13 mouse cellular contexts compared by ENCODE assay signal in the genomic region with DNA sequence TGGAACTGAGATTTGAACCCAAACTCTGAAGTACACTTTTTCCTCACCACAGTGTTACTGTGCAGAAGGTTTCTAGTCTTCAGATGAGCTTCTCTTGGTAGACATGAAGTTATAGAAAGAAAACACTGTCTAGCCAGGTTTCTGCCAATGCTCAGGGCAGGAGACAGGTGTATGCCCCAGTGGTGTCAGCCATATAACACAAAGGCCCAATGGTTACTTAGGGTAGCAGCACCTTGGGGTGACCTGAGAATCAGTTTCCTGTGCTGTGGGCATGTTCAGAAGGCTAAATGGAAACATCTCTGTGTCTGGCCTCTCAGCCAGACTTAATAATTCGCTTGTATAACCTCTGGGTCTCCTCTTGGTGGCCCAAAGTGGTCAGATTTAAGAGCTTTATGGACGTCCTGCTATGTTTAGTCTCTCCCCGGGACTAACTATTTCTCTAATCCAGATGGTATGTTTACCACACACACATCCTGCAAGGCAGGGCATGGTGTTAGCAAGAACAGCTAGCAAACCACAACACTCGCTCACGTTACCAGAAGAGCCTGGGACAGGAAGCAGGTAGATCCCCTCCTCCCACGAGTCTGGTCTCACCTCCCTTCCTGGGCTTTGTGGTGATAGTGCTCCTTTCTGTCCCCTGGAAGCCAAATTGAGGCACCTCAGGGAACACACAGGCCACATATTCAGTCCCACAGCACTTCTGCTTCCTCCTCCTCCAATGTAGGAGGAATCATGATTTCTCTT. TPM values are rescaled to one million over a fixed set of nuclear protein-coding genes. Genes with fewer than 3 reads are reported as not detected.
DNase-seq lines count a peak whose midpoint lies in the region; ATAC-seq and TF ChIP-seq lines count a peak whose summit lies in the region.
"Had no signal": no experiment of that assay in that cellular context is flagged by ENCODE, and none has a peak within 500 bp of the region (broad histone marks: within the 10 kb centered on the region; RNA-seq: fewer than 3 reads in every experiment).

No protein-coding gene starts in this region.

- peak; percentile 99 for ATAC-seq in inflammation-experienced regulatory T-cells, adult 6 months
- no peak for ATAC-seq in midbrain, postnatal 0 days (ENCODE audit: low FRiP score)

- H3K4me1 ChIP-seq in heart, embryonic 10.5 days: no peaks in the 10 kb centered on the region
- H3K4me1 ChIP-seq in midbrain, postnatal 0 days (ENCODE audit: insufficient read depth, low read length): no peaks in the 10 kb centered on the region
- H3K4me1 ChIP-seq: heart, embryonic 13.5 days; limb, embryonic 15.5 days had no signal

- intact Hi-C loops in heart, postnatal 14 days (cut with DNase I): no loop called here

- WGBS in heart, embryonic 10.5 days: 71% methylated on average over 6 of the region's 6 CpGs
- WGBS in midbrain, postnatal 0 days: 81% methylated on average over 6 of the region's 6 CpGs

- no peaks in the 10 kb centered on the region for H3K9me3 ChIP-seq in heart, embryonic 10.5 days
- H3K9me3 ChIP-seq in midbrain, postnatal 0 days (ENCODE audit: low read length): no peaks in the 10 kb centered on the region
- H3K9me3 ChIP-seq: heart, embryonic 13.5 days; limb, embryonic 15.5 days had no signal

- peak; percentile 57 for DNase-seq in heart, embryonic 10.5 days (ENCODE audit: low spot score)
- no peak for DNase-seq in heart, postnatal 14 days
- peak; percentile 89 for DNase-seq in CD4-positive, CD25-positive, alpha-beta regulatory T cell, adult 2 months (ENCODE audit: low read depth, low spot score)
- DNase-seq in splenic B cell, adult 2 months (ENCODE audit: low read depth, low spot score): peak; percentile 56
- no peak for DNase-seq in midbrain, postnatal 0 days (ENCODE audit: low spot score)
- no peak for DNase-seq in ovary, adult 18-20 months (ENCODE audit: low spot score)
- no peak for DNase-seq in adrenal gland, adult 18-20 months (ENCODE audit: low spot score in 2 of 2)
- DNase-seq: adrenal gland, adult 8-10 months; cerebellum, adult 11 months; kidney, postnatal 25 days had no signal

- no peak for TF ChIP-seq CTCF in midbrain, postnatal 0 days (IDR thresholded peaks at IDR 0.05)

- no peak overlapping the region for H3K4me3 ChIP-seq in heart, embryonic 10.5 days
- H3K4me3 ChIP-seq in midbrain, postnatal 0 days (ENCODE audit: low read depth, low read length): no peak overlapping the region
- H3K4me3 ChIP-seq: heart, embryonic 13.5 days; limb, embryonic 15.5 days had no signal

- H3K9ac ChIP-seq in midbrain, postnatal 0 days (replicated peaks; ENCODE audit: low read length, poor library complexity, severe bottlenecking): no peak overlapping the region
- H3K9ac ChIP-seq: heart, embryonic 13.5 days; limb, embryonic 15.5 days had no signal

- H3K4me2 ChIP-seq in midbrain, postnatal 0 days (ENCODE audit: low read depth, low read length, poor library complexity, severe bottlenecking): no peak overlapping the region
- H3K4me2 ChIP-seq: heart, embryonic 13.5 days; limb, embryonic 15.5 days had no signal

- no peaks in the 10 kb centered on the region for H3K36me3 ChIP-seq in heart, embryonic 10.5 days
- H3K36me3 ChIP-seq in splenic B cell, adult 2 months (ENCODE audit: control insufficient read depth, insufficient read depth, low read length, poor library complexity, severe bottlenecking): no peaks in the 10 kb centered on the region
- H3K36me3 ChIP-seq in midbrain, postnatal 0 days (ENCODE audit: insufficient read depth, low read length): no peaks in the 10 kb centered on the region
- H3K36me3 ChIP-seq: heart, embryonic 13.5 days; limb, embryonic 15.5 days had no signal

- H3K27ac ChIP-seq in heart, embryonic 10.5 days: no peak overlapping the region
- no peak overlapping the region for H3K27ac ChIP-seq in midbrain, postnatal 0 days (ENCODE audit: low read depth, low read length)
- H3K27ac ChIP-seq: heart, embryonic 13.5 days; limb, embryonic 15.5 days had no signal

- H3K27me3 ChIP-seq in heart, embryonic 10.5 days (ENCODE audit: insufficient read depth, poor library complexity, severe bottlenecking): no peaks in the 10 kb centered on the region
- H3K27me3 ChIP-seq in splenic B cell, adult 2 months (ENCODE audit: control insufficient read depth, insufficient read depth, low read length, poor library complexity, severe bottlenecking): no peaks in the 10 kb centered on the region
- H3K27me3 ChIP-seq in midbrain, postnatal 0 days (ENCODE audit: insufficient read depth, low read length): no peaks in the 10 kb centered on the region; the same call in 1 of the 2 replicates
- H3K27me3 ChIP-seq: heart, embryonic 13.5 days; limb, embryonic 15.5 days had no signal

RNA-seq across cellular contexts. Expression of a gene that starts 7.6 kb away (rescaled TPM):
- 8.5 and 12.3 TPM in 2 replicates for polyA plus RNA-seq in heart, embryonic 10.5 days (2016; fragmentation: Nextera tagmentation; extraction: Ambion mirVana)
- 1 to 10 TPM; 6.9 to 7.2 TPM for total RNA-seq in heart, postnatal 14 days (2021)
- polyA plus RNA-seq in inflammation-experienced regulatory T-cells, adult 6 months (2017; shearing (Covaris generic)): 10 to 100 TPM; 12.4 to 22.0 (median 15.7) TPM
- 10.5 and 11.4 TPM in 2 replicates for total RNA-seq in midbrain, postnatal 0 days (2014; rRNA removed)
- 4.5 and 6.0 TPM in 2 replicates for polyA plus RNA-seq in midbrain, postnatal 0 days (2015; fragmentation: Nextera tagmentation; extraction: Ambion mirVana)
- 10 to 100 TPM; 10.7 to 38.7 TPM for total RNA-seq in adrenal gland, adult 18-20 months (2021)

RNA-seq across cellular contexts. Expression of a gene that starts 28.6 kb away (rescaled TPM):
- polyA plus RNA-seq in heart, embryonic 10.5 days (2016; fragmentation: Nextera tagmentation; extraction: Ambion mirVana): 1.1 and 1.3 TPM in 2 replicates
- total RNA-seq in heart, postnatal 14 days (2021): under 1 TPM; 0.68 to 0.74 TPM
- under 1 TPM in 2 of 3 experiments, not detected in 1; 0.35 to 0.66 TPM for polyA plus RNA-seq in inflammation-experienced regulatory T-cells, adult 6 months (2017; shearing (Covaris generic))
- total RNA-seq in midbrain, postnatal 0 days (2014; rRNA removed): 1.1 and 1.6 TPM in 2 replicates
- 1.2 and 1.4 TPM in 2 replicates for polyA plus RNA-seq in midbrain, postnatal 0 days (2015; fragmentation: Nextera tagmentation; extraction: Ambion mirVana)
- 1 to 10 TPM; 1.7 to 3.6 TPM for total RNA-seq in adrenal gland, adult 18-20 months (2021)

Comparison
In these comparisons a context has a peak if more than half of its experiments do, and no peak if none do; other contexts are left out.
1. DNase-seq: peak in heart, embryonic 10.5 days (single experiment), CD4-positive, CD25-positive, alpha-beta regulatory T cell, adult 2 months (single experiment) and splenic B cell, adult 2 months (single experiment); none in heart, postnatal 14 days (0 of 2), midbrain, postnatal 0 days (single experiment), ovary, adult 18-20 months (single experiment) and adrenal gland, adult 18-20 months (0 of 2).